Mouse (Mus musculus) embryonic facial prominence, embryonic 11.5 days (tissue): ENCODE measurements at regions not wholly inside any gene's neighbourhood (a gene's known extent, or its start where the extent isn't known, plus 50 kb on each side); places are given as distances from the start of the nearest gene placed in this dataset.

ENCODE experiments used
- ATAC-seq: fragments of 200-750 bp; cut with Nextera tagmentation; replicated peaks from 2 replicates; pipeline ENCODE4 v1.8.0; 2017; ENCODE audit warnings: low read depth; ENCODE audit not compliant: insufficient number of reproducible peaks, low FRiP score, low TSS enrichment
- DNase-seq: peaks from one replicate; pipeline ENCODE4 v3.0.0-alpha.2; 2015; ENCODE audit warnings: low spot score
- H3K27ac ChIP-seq: fragments of 300-500 bp; sonication (generic); replicated peaks from 2 replicates; pipeline ENCODE4 v1.5.1; 2014; ENCODE audit warnings: mild to moderate bottlenecking, low read depth, low read length, control low read depth
- H3K27me3 ChIP-seq: fragments of 300-500 bp; sonication (generic); 2 replicates; pipeline ENCODE4 v1.6.1; 2014; ENCODE audit warnings: mild to moderate bottlenecking, low read length, moderate library complexity, mixed read lengths; ENCODE audit not compliant: control insufficient read depth, insufficient read depth
- H3K36me3 ChIP-seq: fragments of 300-500 bp; sonication (generic); replicated peaks from 2 replicates; pipeline ENCODE4 v1.6.1; 2014; ENCODE audit warnings: low read depth, mild to moderate bottlenecking, low read length, moderate library complexity, mixed read lengths; ENCODE audit not compliant: control insufficient read depth, insufficient read depth
- H3K4me1 ChIP-seq: fragments of 300-500 bp; sonication (generic); 2 replicates; pipeline ENCODE4 v1.6.1; 2014; ENCODE audit warnings: low read length, mixed read lengths; ENCODE audit not compliant: control insufficient read depth, insufficient read depth
- H3K4me2 ChIP-seq: fragments of 300-500 bp; sonication (generic); 2 replicates; pipeline ENCODE4 v1.6.1; 2014; ENCODE audit warnings: low read depth, mild to moderate bottlenecking, control low read depth, low read length, moderate library complexity
- H3K4me3 ChIP-seq: fragments of 300-500 bp; sonication (generic); 2 replicates; pipeline ENCODE4 v1.5.1; 2014; ENCODE audit warnings: low read depth, low read length, control low read depth
- H3K9ac ChIP-seq: fragments of 300-500 bp; sonication (generic); replicated peaks from 2 replicates; pipeline ENCODE4 v1.6.1; 2014; ENCODE audit warnings: mild to moderate bottlenecking, control low read depth, low read length
- H3K9me3 ChIP-seq: fragments of 300-500 bp; sonication (generic); replicated peaks from 2 replicates; pipeline ENCODE4 v1.6.1; 2016; ENCODE audit warnings: mild to moderate bottlenecking, low read length, inconsistent platforms, mixed read lengths; ENCODE audit not compliant: control insufficient read depth
- WGBS: fragments of 180-500 bp; shearing (Covaris S2); extraction: QIAGEN DNeasy Blood & Tissue Kit; methylation state at CpG from one replicate; pipeline ENCODE4 v1.1.7; 2014; 5-methylcytosine and 5-hydroxymethylcytosine counted together

DNA sequence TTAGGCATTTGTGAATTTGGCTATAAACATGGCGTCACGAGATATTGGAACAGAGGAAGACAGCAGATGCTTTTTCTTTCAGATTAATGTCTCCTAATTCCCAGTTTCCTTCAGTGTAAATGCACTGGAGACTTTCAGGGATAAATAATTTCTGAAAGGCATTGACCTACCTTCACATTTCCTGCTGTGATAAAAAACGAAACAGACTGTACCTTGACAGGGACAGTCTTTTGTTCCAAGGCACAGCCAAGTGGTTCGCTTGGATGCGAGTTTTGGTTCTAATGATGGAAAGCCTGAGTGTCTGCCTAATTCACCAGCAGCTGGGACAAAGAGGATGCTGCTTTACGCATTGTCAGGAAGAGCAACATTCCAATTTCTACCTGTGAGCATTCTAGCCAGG is 485.8 kb downstream of the Epha4 start:
- Histone ChIP-seq H3K4me1 (no peaks in the 10 kb centered on the region), H3K9me3 (no peaks in the 10 kb centered on the region), H3K4me3 (no peak overlapping the region), H3K27ac (no peak overlapping the region), H3K9ac (no peak overlapping the region), H3K36me3 (no peaks in the 10 kb centered on the region), H3K27me3 (no peaks in the 10 kb centered on the region), H3K4me2 (no peak overlapping the region)
- ATAC-seq (no peak), DNase-seq (no peak)
- 87% methylated on average over 6 of the region's 6 CpGs for WGBS

DNA sequence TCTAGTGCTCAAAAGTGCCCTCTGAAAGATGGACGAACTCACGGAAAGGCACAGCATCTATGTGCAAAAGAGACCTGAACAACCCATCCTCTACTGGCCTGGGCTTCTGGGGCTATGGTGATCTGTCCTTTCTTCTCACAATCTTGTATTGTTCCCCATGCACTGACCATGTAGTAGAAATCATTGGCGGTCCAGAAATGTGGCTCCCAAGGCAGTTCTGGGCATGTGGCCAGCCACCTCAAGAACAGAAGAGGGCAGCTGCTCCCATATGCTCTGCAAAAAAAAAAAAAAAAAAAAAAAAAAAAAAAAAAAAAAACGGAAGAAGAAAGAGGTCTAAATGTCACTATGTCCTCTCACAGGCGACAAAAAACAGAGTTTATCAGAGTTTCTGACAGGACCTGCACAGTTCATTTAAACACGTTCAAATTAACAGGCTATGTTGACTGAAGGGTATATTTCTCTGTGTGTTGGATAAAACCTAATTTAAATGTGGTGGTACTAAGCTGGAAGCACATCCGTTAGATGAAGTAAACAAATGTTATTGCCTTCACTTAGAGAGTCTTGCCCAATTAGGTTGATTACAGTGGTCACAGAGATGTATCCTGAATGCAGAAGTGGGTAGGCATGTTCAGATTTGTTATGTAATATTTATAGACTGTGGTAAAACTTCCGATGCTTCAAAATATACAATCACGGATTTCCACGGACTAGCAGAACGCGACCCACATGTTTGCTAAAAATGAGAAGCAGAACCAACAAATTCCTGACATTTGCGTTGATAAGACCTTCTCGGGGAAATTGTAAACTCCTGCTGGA is 470.9 kb downstream of the Epha4 start:
- H3K9ac ChIP-seq = no peak overlapping the region
- no peaks in the 10 kb centered on the region for H3K36me3 ChIP-seq
- H3K27me3 ChIP-seq = no peaks in the 10 kb centered on the region
- H3K4me3 ChIP-seq = no peak overlapping the region
- H3K4me1 ChIP-seq = no peaks in the 10 kb centered on the region
- no peaks in the 10 kb centered on the region for H3K9me3 ChIP-seq
- DNase-seq (no peak), ATAC-seq (no peak)
- H3K4me2 ChIP-seq = no peak overlapping the region
- 77% methylated on average over 13 of the region's 14 CpGs for WGBS
- no peak overlapping the region for H3K27ac ChIP-seq

DNA sequence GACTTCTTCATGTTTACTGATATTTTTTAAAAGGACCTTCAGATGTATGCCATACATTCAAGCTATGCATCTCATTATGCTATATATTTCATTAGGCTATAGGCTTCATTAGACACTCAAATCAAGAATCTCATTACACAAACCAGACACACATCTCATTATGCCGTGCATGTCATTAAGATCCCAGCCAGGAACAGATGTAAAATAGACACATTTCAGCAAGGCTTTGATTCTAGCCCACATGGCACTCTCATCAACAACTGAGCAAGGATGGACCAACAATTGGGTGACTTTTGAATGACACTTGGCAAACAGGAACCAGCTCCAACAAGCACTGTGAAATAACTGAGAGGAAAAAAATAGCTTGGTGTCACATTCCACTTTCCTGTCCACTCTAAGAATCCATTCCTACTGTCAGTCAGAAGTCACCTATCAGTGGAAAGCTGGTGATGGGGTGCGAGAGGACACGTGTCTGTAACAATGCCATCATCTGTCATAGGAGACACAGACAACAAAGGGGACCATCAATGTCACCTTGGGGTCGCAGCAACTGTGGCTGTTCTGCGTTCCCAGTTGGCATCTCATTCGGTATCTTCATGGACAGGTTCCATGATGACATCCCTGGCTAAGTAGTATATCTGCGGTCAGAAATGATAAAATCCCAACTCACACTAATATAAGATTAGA is 466.0 kb downstream of the Epha4 start:
- no peak overlapping the region for H3K4me3 ChIP-seq
- H3K27ac ChIP-seq = no peak overlapping the region
- no peaks in the 10 kb centered on the region for H3K36me3 ChIP-seq
- no peak for DNase-seq
- WGBS = 88% methylated on average over 7 of the region's 7 CpGs
- H3K9me3 ChIP-seq = no peaks in the 10 kb centered on the region
- no peak overlapping the region for H3K9ac ChIP-seq
- H3K27me3 ChIP-seq = no peaks in the 10 kb centered on the region
- ATAC-seq = no peak
- H3K4me1 ChIP-seq = no peaks in the 10 kb centered on the region
- H3K4me2 ChIP-seq = no peak overlapping the region

DNA sequence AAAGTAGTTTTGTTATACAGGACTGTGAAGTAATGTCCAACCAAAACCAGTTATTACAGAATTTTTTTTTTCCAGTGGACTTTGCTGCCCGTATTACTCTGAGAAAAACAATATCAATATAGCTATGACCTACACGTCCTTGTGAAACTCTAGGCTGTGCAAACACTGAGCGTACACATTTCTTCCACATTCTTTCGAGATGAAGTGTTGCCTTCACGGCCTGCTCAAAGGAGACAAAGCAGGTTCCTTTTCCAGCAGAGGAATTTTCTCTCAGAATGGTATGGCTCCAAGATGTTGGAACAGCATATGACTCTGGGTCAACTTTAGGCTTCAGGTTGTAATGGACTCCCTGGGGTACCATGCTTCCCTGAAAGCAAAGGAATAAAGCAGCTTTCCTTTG is 463.6 kb downstream of the Epha4 start:
- WGBS = 53% methylated on average over 5 of the region's 5 CpGs
- H3K27ac ChIP-seq = no peak overlapping the region
- no peak overlapping the region for H3K4me3 ChIP-seq
- no peaks in the 10 kb centered on the region for H3K27me3 ChIP-seq
- no peak overlapping the region for H3K9ac ChIP-seq
- DNase-seq (peak; percentile 7), ATAC-seq (no peak)
- no peaks in the 10 kb centered on the region for H3K36me3 ChIP-seq
- no peaks in the 10 kb centered on the region for H3K9me3 ChIP-seq
- no peaks in the 10 kb centered on the region for H3K4me1 ChIP-seq
- H3K4me2 ChIP-seq = no peak overlapping the region

DNA sequence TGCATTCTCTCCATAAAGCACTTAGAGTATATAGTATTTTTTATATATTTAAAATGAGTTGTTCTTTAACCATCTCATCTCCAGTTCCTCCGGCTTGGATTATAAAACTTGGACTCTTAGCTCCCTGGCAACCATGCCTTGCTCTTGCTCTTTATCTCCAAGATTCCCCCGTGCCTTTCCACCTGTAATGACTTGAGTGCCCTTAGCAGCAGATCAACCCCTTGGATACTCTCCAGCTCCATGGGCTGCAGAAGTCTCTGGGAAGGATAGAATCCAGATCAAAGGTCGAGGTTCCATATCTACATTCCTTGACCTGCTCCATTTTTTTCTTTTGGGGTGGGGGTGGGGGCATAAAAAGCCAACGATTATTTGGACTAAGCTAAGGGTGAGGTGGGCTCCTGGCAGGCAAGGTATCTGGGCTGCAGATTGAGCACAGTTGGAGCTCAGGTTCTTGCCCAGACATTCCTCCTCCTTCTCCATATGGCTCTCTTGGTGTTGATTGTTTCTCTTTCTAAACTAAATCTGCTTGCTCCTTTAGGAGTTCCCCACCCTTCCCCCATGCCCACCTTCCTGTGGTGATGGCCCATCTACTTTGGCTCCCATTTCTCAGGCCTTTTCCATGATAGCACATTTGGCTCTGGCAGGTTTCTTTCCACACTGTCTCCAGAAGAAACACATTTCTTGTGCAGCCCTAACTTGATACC is 460.9 kb downstream of the Epha4 start:
- ATAC-seq = no peak
- 82% methylated on average over 4 of the region's 4 CpGs for WGBS

DNA sequence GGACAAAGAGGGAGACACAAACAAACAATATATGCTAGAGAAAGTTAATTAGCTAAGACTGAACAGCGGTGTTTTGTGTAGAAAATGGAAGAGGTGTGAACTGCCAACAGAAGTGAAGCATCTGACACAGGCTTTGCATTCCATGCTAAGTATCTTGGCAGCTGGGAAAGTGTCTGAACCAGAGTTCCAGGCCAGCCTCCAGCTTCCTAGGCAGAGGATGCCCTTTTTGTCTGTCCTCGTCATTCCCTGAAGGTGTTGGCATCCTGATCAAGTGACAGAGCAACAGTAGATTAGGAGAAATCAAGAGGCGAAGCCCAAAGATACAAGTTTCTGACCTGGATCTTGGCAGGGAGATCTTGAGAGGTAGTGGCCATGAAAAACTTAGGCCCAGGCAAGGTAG is 452.4 kb downstream of the Epha4 start:
- DNase-seq (no peak), ATAC-seq (no peak)
- H3K9ac ChIP-seq = no peak overlapping the region
- H3K27me3 ChIP-seq = no peaks in the 10 kb centered on the region
- no peak overlapping the region for H3K27ac ChIP-seq
- WGBS = 88% methylated on average over 3 of the region's 3 CpGs
- H3K4me1 ChIP-seq = no peaks in the 10 kb centered on the region
- H3K4me2 ChIP-seq = no peak overlapping the region
- H3K9me3 ChIP-seq = no peaks in the 10 kb centered on the region
- H3K4me3 ChIP-seq = no peak overlapping the region
- H3K36me3 ChIP-seq = no peaks in the 10 kb centered on the region

More for the DNA sequence above, 460.9 kb downstream of the Epha4 start:
- no peak overlapping the region for H3K27ac ChIP-seq
- H3K9ac ChIP-seq = no peak overlapping the region
- H3K9me3 ChIP-seq = no peaks in the 10 kb centered on the region
- H3K36me3 ChIP-seq = no peaks in the 10 kb centered on the region
- no peak overlapping the region for H3K4me2 ChIP-seq
- H3K4me1 ChIP-seq = no peaks in the 10 kb centered on the region
- no peaks in the 10 kb centered on the region for H3K27me3 ChIP-seq
- DNase-seq = no peak
- H3K4me3 ChIP-seq = no peak overlapping the region

DNA sequence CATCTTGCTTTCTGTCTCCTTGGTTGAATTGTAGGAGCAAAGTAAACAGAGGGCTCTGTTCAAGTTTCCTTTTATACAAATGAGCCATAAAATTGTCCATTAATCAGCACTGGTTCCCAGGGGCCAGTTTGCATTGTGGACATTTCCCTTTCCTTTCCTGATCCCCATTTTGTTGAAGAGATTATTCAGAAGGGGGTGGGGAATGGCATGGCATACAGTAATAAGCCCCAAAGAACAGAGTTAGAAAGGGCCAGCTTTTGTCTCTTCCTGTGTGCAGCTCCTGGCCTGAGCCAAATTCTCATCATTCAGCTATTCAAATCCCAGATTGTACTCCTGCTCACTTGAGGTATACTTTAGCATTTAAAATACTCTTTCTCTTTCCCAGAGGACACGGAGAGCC is 441.8 kb downstream of the Epha4 start:
- no peaks in the 10 kb centered on the region for H3K9me3 ChIP-seq
- H3K4me2 ChIP-seq = no peak overlapping the region
- no peaks in the 10 kb centered on the region for H3K4me1 ChIP-seq
- H3K9ac ChIP-seq = no peak overlapping the region
- DNase-seq (no peak), ATAC-seq (no peak)
- H3K36me3 ChIP-seq = no peaks in the 10 kb centered on the region
- no peaks in the 10 kb centered on the region for H3K27me3 ChIP-seq
- H3K27ac ChIP-seq = no peak overlapping the region
- WGBS = 76% methylated on average over 1 of the region's 1 CpGs
- H3K4me3 ChIP-seq = no peak overlapping the region
